Mouse (Mus musculus): ENCODE results near the gene Tsc22d1.

DNA sequence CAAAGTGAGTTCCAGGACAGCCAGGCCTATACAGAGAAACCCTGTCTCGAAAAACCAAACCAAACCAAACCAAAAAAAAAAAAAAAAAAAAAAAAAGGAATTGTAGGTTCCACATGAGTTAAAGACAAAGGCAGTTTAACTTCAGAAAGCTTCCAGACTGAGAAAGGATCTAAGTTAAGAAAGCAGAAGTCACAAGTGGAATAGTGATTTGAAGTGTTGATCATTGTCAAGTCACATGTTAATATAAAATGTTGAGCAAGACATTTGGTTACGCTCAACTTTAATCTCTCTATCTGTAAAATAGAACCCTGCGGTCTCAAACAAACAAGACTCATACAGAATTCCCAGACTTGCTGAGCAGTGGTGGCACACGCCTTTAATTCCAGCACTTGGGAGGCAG is 12.2 kb upstream of the Tsc22d1 start:
- TF ChIP-seq ZKSCAN1 (IDR thresholded peaks at IDR 0.05; ENCODE audit: borderline replicate concordance, low read depth, low read length) (no peak), UBTF (IDR thresholded peaks at IDR 0.05; ENCODE audit: low read depth, low read length) (no peak), JUND (conservative IDR thresholded peaks at IDR 0.05; ENCODE audit: low read depth, low read length) (no peak), USF1 (IDR thresholded peaks at IDR 0.05; ENCODE audit: low read depth, low read length) (no peak)
